Mouse (Mus musculus) monocyte, adult 59 days (primary cell): ENCODE data around the gene Ces3a. TPM values are rescaled to one million over a fixed set of nuclear protein-coding genes. Genes with fewer than 3 reads are reported as not detected.

Experiments used
- total RNA-seq, 2 experiments: library from RNA; stranded (reverse); gene quantifications; one replicate each; pipeline ENCODE4 v1.2.4; 2023

Ces3a gene
- not detected for total RNA-seq

DNA sequence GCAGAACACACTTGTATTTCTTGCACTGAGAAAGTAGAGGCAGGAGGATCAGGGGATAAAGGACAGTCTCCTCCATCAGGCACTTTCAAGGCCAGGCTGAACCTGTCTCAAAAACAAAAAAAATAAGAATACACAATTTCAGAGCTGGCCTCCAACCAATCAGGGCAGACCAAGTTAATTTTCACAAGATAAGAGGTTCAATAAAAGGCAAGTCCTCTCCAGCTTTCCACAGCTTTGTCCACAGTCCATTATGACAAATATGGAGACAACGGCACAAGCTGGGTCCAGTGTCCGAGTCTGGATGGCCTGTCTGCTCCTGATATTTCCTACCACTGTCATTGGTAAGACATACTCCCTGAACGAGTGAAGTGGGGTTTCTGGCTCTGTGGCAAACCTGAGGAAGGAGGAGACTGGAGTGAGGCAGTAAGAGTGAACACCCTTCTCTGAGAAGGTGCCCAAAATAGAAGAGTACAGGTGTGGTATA lies at the start of gene Ces3a:
Gene Ces3a, plus strand, starts transcription at position 231 of the 484 bp plus-strand sequence.

GRCm38 (mm10) chr8:105000586-105000985 lies 47.8 kb upstream of the Ces3a start, which contains the start of gene Ces2h:
Gene Ces2h, plus strand, starts transcription at chr8:105000853.

DNA sequence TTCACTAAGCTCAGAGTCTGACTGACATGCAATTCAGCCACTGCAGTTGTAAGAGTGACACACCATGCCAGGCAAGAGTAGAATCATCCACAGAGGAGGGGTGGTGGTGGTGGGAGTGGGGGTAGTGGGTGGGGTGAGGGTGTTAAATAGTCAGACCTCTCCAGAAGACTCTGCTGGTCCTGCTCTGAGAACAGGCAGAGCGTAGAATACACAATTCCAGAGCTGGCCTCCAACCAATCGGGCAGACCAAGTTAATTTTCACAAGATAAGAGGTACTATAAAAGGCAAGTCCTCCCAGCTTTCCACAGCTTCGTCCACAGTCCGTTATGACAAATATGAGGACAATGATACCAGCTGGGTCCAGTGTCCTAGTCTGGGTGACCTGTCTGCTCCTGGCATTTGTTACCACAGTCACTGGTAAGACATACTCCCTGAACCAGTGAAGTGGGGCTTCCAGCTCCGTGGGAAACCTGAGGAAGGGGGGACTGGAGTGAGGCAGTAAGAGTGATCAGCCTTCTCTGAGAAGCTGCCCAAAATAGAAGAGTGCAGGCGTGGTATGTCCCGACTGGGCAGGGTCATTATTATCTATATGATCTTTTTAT lies 35.1 kb downstream of the Ces3a start, which contains the start of gene Ces3b:
Gene Ces3b, plus strand, starts transcription at position 305 of the 602 bp plus-strand sequence.

Other genes with a start within 250 kb of the Ces3a start
- not detected for gene Ces2b, start 217.0 kb upstream of the Ces3a start, total RNA-seq
- gene Ces2c, start 201.5 kb upstream of the Ces3a start, total RNA-seq: not detected
- gene Ces2e, start 122.3 kb upstream of the Ces3a start, total RNA-seq: not detected
- not detected for gene Ces2f, start 101.2 kb upstream of the Ces3a start, total RNA-seq
- not detected for gene Ces2g, start 86.9 kb upstream of the Ces3a start, total RNA-seq
- gene Ces2h, start 47.7 kb upstream of the Ces3a start, total RNA-seq: not detected
- not detected for gene Ces3b, start 35.2 kb downstream of the Ces3a start, total RNA-seq
- not detected for gene Ces4a, start 83.2 kb downstream of the Ces3a start, total RNA-seq
- 10 to 100 TPM; 79.9 to 88.1 TPM for gene Cbfb, start 122.1 kb downstream of the Ces3a start, total RNA-seq
- gene D230025D16Rik, start 176.5 kb downstream of the Ces3a start, total RNA-seq: 10 to 100 TPM; 44.9 to 46.8 TPM
- under 1 TPM; 0.21 to 0.42 TPM for gene B3gnt9, start 206.6 kb downstream of the Ces3a start, total RNA-seq
- 10 to 100 TPM; 24.2 to 28.7 TPM for gene Tradd, start 216.0 kb downstream of the Ces3a start, total RNA-seq
- 1 to 10 TPM; 6.5 to 6.8 TPM for gene Fbxl8, start 216.0 kb downstream of the Ces3a start, total RNA-seq
- 1 to 10 TPM in 1 of 2 experiments, under 1 TPM in 1; 0.43 to 1.1 TPM for gene Hsf4, start 221.2 kb downstream of the Ces3a start, total RNA-seq
- not detected for gene Nol3, start 227.5 kb downstream of the Ces3a start, total RNA-seq
- gene 4931428F04Rik, start 241.3 kb downstream of the Ces3a start, total RNA-seq: 1 to 10 TPM; 1.5 to 3.4 TPM
- gene Exoc3l, start 247.5 kb downstream of the Ces3a start, total RNA-seq: 1 to 10 TPM in 1 of 2 experiments, not detected in 1; 1.6 TPM
- 10 to 100 TPM; 57.3 to 62.0 TPM for gene E2f4, start 249.1 kb downstream of the Ces3a start, total RNA-seq